Mouse (Mus musculus): ENCODE results near the gene Gm38392. TPM values are rescaled to one million over a fixed set of nuclear protein-coding genes. Genes with fewer than 3 reads are reported as not detected.
"Not testable (repeated sequence)": the region's sequence is repeated elsewhere in the genome, so short reads cannot be mapped to it uniquely, and the experiment has no call there.

Gm38392 gene
- total RNA-seq, 1 experiment from 2014 or later, result not detected

- ATAC-seq (replicated peaks; ENCODE audit: insufficient number of reproducible peaks, low FRiP score, low TSS enrichment, poor library complexity, severe bottlenecking), result not testable (repeated sequence)
Observed at GRCm38 (mm10) chr3:88281141-88281916, 5.7 kb downstream of the Gm38392 start.

GRCm38 (mm10) chr3:88280035-88280434 is 7.0 kb downstream of the Gm38392 start:
- ATAC-seq (replicated peaks; ENCODE audit: insufficient number of reproducible peaks, low FRiP score, low TSS enrichment, poor library complexity, severe bottlenecking), result no peak

- ATAC-seq (replicated peaks; ENCODE audit: insufficient number of reproducible peaks, low FRiP score, low TSS enrichment, poor library complexity, severe bottlenecking), result no peak
Observed at GRCm38 (mm10) chr3:88276529-88277143, 10.4 kb downstream of the Gm38392 start.

- ATAC-seq (replicated peaks; ENCODE audit: insufficient number of reproducible peaks, low FRiP score, low TSS enrichment, poor library complexity, severe bottlenecking), result no peak
Observed at GRCm38 (mm10) chr3:88276121-88276520, 10.9 kb downstream of the Gm38392 start.

GRCm38 (mm10) chr3:88274002-88274401 is 13.0 kb downstream of the Gm38392 start:
- no peak for ATAC-seq (replicated peaks; ENCODE audit: insufficient number of reproducible peaks, low FRiP score, low TSS enrichment, poor library complexity, severe bottlenecking)

- ATAC-seq (replicated peaks; ENCODE audit: insufficient number of reproducible peaks, low FRiP score, low TSS enrichment, poor library complexity, severe bottlenecking), result no peak
Observed at GRCm38 (mm10) chr3:88271859-88272258, 15.2 kb downstream of the Gm38392 start.

- not testable (repeated sequence) for ATAC-seq (replicated peaks; ENCODE audit: insufficient number of reproducible peaks, low FRiP score, low TSS enrichment, poor library complexity, severe bottlenecking)
Observed at GRCm38 (mm10) chr3:88271298-88271697, 15.7 kb downstream of the Gm38392 start.

- no peak for ATAC-seq (replicated peaks; ENCODE audit: insufficient number of reproducible peaks, low FRiP score, low TSS enrichment, poor library complexity, severe bottlenecking)
Observed at GRCm38 (mm10) chr3:88268991-88269390, 18.0 kb downstream of the Gm38392 start.

GRCm38 (mm10) chr3:88268014-88268413 is 19.0 kb downstream of the Gm38392 start:
- not testable (repeated sequence) for ATAC-seq (replicated peaks; ENCODE audit: insufficient number of reproducible peaks, low FRiP score, low TSS enrichment, poor library complexity, severe bottlenecking)

GRCm38 (mm10) chr3:88262346-88262745 is 24.7 kb downstream of the Gm38392 start:
- ATAC-seq (replicated peaks; ENCODE audit: insufficient number of reproducible peaks, low FRiP score, low TSS enrichment, poor library complexity, severe bottlenecking), result no peak

GRCm38 (mm10) chr3:88256382-88256781 is 30.6 kb downstream of the Gm38392 start:
- no peak for ATAC-seq (replicated peaks; ENCODE audit: insufficient number of reproducible peaks, low FRiP score, low TSS enrichment, poor library complexity, severe bottlenecking)

- ATAC-seq (replicated peaks; ENCODE audit: insufficient number of reproducible peaks, low FRiP score, low TSS enrichment, poor library complexity, severe bottlenecking), result no peak
Observed at GRCm38 (mm10) chr3:88255950-88256349, 31.1 kb downstream of the Gm38392 start.

GRCm38 (mm10) chr3:88254268-88254926 is 32.6 kb downstream of the Gm38392 start, which contains the start of gene Rhbg:
Gene Rhbg (minus strand): TSS chr3:88254709.
- ATAC-seq (replicated peaks; ENCODE audit: insufficient number of reproducible peaks, low FRiP score, low TSS enrichment, poor library complexity, severe bottlenecking), result peak; percentile 57; the same call in 1 of the 2 replicates

GRCm38 (mm10) chr3:88252739-88253138 is 34.3 kb downstream of the Gm38392 start:
- ATAC-seq (replicated peaks; ENCODE audit: insufficient number of reproducible peaks, low FRiP score, low TSS enrichment, poor library complexity, severe bottlenecking), result no peak

- ATAC-seq (replicated peaks; ENCODE audit: insufficient number of reproducible peaks, low FRiP score, low TSS enrichment, poor library complexity, severe bottlenecking), result no peak
Observed at GRCm38 (mm10) chr3:88248406-88248805, 38.6 kb downstream of the Gm38392 start.

- ATAC-seq (replicated peaks; ENCODE audit: insufficient number of reproducible peaks, low FRiP score, low TSS enrichment, poor library complexity, severe bottlenecking), result no peak
Observed at GRCm38 (mm10) chr3:88247666-88248065, 39.3 kb downstream of the Gm38392 start.

- ATAC-seq (replicated peaks; ENCODE audit: insufficient number of reproducible peaks, low FRiP score, low TSS enrichment, poor library complexity, severe bottlenecking), result peak; percentile 49; the same call in 1 of the 2 replicates
Observed at GRCm38 (mm10) chr3:88245811-88246210, 41.2 kb downstream of the Gm38392 start.

GRCm38 (mm10) chr3:88244071-88244470 is 42.9 kb downstream of the Gm38392 start:
- peak; percentile 40; the same call in 1 of the 2 replicates for ATAC-seq (replicated peaks; ENCODE audit: insufficient number of reproducible peaks, low FRiP score, low TSS enrichment, poor library complexity, severe bottlenecking)

- ATAC-seq (replicated peaks; ENCODE audit: insufficient number of reproducible peaks, low FRiP score, low TSS enrichment, poor library complexity, severe bottlenecking), result peak; percentile 52; the same call in 1 of the 2 replicates
Observed at GRCm38 (mm10) chr3:88242531-88242930, 44.5 kb downstream of the Gm38392 start.
